Mouse (Mus musculus): ENCODE measurements around the gene Zbtb43. TPM values are rescaled to one million over a fixed set of nuclear protein-coding genes. Genes with fewer than 3 reads are reported as not detected.

Gene Zbtb43
- polyA plus RNA-seq (2021): 26.9 TPM

GRCm38 (mm10) chr2:33468466-33469097, at the start of gene Zbtb43:
Gene Zbtb43 (minus strand): TSS chr2:33468559.
- peaks cover 11% of the 10 kb centered on the region for H3K27me3 ChIP-seq
- ChIA-PET POLR2A (interaction anchor here (1.0 to 1.4 kb wide), 2 partner anchors 9 to 20 kb away, joined by 3 to 5 read pairs; no protein-coding TSS in a partner anchor), CTCF (interaction anchor here (0.8 kb wide), 1 partner anchor 91 kb away, joined by 3 read pairs; no protein-coding TSS in a partner anchor)
- ATAC-seq: peak; percentile 3
- TF ChIP-seq CTCF (IDR thresholded peaks at IDR 0.05): no peak
- peak; percentile 71 for DNase-seq (ENCODE audit: low read depth, low spot score)
- in situ Hi-C loops (cut with MboI; ENCODE audit: low pct_unique_long_range_greater_than_20kb): no loop called here

DNA sequence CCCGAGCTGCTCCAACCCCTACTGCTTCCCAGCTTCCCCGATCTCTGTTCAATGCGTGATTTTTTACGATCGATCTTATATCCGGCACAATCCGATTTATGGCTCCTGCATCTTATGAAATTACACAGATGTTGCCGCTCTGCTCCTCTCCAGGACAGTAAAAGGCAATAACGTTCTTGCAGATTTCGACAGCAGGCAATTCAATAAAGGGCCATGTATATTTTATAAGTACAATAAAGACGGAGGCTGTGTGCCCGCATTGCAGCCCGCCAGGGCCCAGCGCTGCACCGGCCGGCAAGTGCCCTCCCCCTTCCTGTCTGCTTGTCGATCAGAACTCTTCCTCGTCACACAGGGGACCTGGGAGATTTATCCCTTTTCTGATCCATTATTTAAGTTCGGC, 47.5 kb upstream of the Zbtb43 start:
- no peaks in the 10 kb centered on the region for H3K27me3 ChIP-seq
- in situ Hi-C loops (cut with MboI; ENCODE audit: low pct_unique_long_range_greater_than_20kb): no loop called here
- ChIA-PET CTCF (no interaction called here), POLR2A (no interaction called here)
- ATAC-seq (no peak), DNase-seq (ENCODE audit: low read depth, low spot score) (no peak)
- no peak for TF ChIP-seq CTCF (IDR thresholded peaks at IDR 0.05)

- in situ Hi-C loops (cut with MboI; ENCODE audit: low pct_unique_long_range_greater_than_20kb): no loop called here
- H3K27me3 ChIP-seq: no peaks in the 10 kb centered on the region
- ChIA-PET POLR2A (no interaction called here), CTCF (no interaction called here)
- ATAC-seq (no peak), DNase-seq (ENCODE audit: low read depth, low spot score) (no peak)
- TF ChIP-seq CTCF (IDR thresholded peaks at IDR 0.05): no peak
Measured at GRCm38 (mm10) chr2:33515431-33515830, 47.1 kb upstream of the Zbtb43 start.

DNA sequence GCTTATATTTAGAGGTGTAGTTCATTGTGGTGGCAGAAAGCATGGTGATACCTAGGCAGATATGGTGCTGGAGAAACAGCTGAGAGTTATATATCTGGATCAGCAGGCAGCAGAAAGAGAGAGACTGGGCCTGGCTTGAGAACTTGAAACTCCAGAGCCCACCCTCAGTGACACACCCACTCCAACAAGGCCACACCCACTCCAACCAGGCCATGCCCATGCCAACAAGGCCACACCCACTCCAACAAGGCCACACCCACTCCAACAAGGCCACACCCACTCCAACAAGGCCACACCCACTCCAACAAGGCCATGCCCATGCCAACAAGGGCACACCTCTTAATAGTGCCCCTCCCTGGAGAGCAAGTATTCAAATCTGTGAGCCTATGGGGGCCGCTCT, 42.4 kb upstream of the Zbtb43 start:
- CTCF ChIA-PET: interaction anchor here (2.2 kb wide), 1 partner anchor 21 kb away, joined by 5 read pairs; no protein-coding TSS in a partner anchor

DNA sequence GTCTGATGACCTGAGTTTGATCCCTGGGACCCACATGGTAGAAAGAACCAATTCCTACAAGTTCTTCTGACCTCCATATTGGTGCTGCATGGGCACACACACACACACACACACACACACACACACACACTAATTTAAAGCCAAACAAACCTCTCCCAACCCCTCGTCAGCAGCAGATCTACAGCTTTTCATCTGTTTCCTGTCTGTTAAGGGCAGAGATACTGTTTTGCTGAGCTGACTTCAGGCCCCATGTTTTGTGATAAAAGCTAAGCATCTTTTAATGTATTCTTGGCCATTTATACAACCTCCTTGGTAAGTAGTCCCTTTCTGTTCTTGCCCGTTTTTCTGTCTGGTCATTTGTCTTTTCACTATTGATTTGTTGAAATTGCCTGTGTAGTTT, 34.2 kb upstream of the Zbtb43 start:
- ChIA-PET CTCF (interaction anchor here (1.0 kb wide), 1 partner anchor 9 kb away, joined by 3 read pairs; no protein-coding TSS in a partner anchor), POLR2A (no interaction called here)
- in situ Hi-C loops (cut with MboI; ENCODE audit: low pct_unique_long_range_greater_than_20kb): no loop called here

More for the DNA sequence above, 42.4 kb upstream of the Zbtb43 start:
- no peaks in the 10 kb centered on the region for H3K27me3 ChIP-seq
- POLR2A ChIA-PET: interaction anchor here (1.1 kb wide), 1 partner anchor 20 kb away, joined by 3 read pairs; no protein-coding TSS in a partner anchor
- no peak for TF ChIP-seq CTCF (IDR thresholded peaks at IDR 0.05)
- DNase-seq (ENCODE audit: low read depth, low spot score) (no peak), ATAC-seq (no peak)
- in situ Hi-C loops (cut with MboI; ENCODE audit: low pct_unique_long_range_greater_than_20kb): no loop called here

GRCm38 (mm10) chr2:33498280-33498679, 29.9 kb upstream of the Zbtb43 start:
- CTCF ChIA-PET: interaction anchor here (0.9 to 3.5 kb wide), 5 partner anchors 12 to 61 kb away, joined by 3 to 11 read pairs (median 3); no protein-coding TSS in a partner anchor
- in situ Hi-C loops (cut with MboI; ENCODE audit: low pct_unique_long_range_greater_than_20kb): no loop called here
- TF ChIP-seq CTCF (IDR thresholded peaks at IDR 0.05): no peak
- H3K27me3 ChIP-seq: no peaks in the 10 kb centered on the region
- POLR2A ChIA-PET: interaction anchor here (0.6 kb wide), 1 partner anchor 152 kb away, joined by 3 read pairs; no protein-coding TSS in a partner anchor
- peak; percentile 51 for ATAC-seq
- peak; percentile 88 for DNase-seq (ENCODE audit: low read depth, low spot score)

More for the DNA sequence above, 34.2 kb upstream of the Zbtb43 start:
- no peak for TF ChIP-seq CTCF (IDR thresholded peaks at IDR 0.05)
- no peak for DNase-seq (ENCODE audit: low read depth, low spot score)
- no peak for ATAC-seq
- H3K27me3 ChIP-seq: no peaks in the 10 kb centered on the region

- ChIA-PET POLR2A (no interaction called here), CTCF (interaction anchor here (1.3 to 3.5 kb wide), 3 partner anchors 46 to 147 kb away, joined by 3 to 11 read pairs (median 3); no protein-coding TSS in a partner anchor)
- no peak for TF ChIP-seq CTCF (IDR thresholded peaks at IDR 0.05)
- in situ Hi-C loops (cut with MboI; ENCODE audit: low pct_unique_long_range_greater_than_20kb): no loop called here
- no peaks in the 10 kb centered on the region for H3K27me3 ChIP-seq
- ATAC-seq (no peak), DNase-seq (ENCODE audit: low read depth, low spot score) (no peak)
Measured at GRCm38 (mm10) chr2:33495654-33496053, 27.3 kb upstream of the Zbtb43 start.

- H3K27me3 ChIP-seq: no peaks in the 10 kb centered on the region
- in situ Hi-C loops (cut with MboI; ENCODE audit: low pct_unique_long_range_greater_than_20kb): loop anchor here (5.0 kb wide), 2 partner anchors 65 to 240 kb away; no protein-coding TSS in a partner anchor
- no peak for TF ChIP-seq CTCF (IDR thresholded peaks at IDR 0.05)
- ChIA-PET POLR2A (interaction anchor here (0.9 kb wide), 1 partner anchor 67 kb away, joined by 4 read pairs; no protein-coding TSS in a partner anchor), CTCF (interaction anchor here (3.7 kb wide), 1 partner anchor 50 kb away, joined by 18 read pairs; no protein-coding TSS in a partner anchor)
- no peak for ATAC-seq
- DNase-seq (ENCODE audit: low read depth, low spot score): no peak
Measured at GRCm38 (mm10) chr2:33492041-33492440, 23.7 kb upstream of the Zbtb43 start.

GRCm38 (mm10) chr2:33489565-33489964, 21.2 kb upstream of the Zbtb43 start:
- CTCF ChIA-PET: interaction anchor here (1.2 to 3.7 kb wide), 5 partner anchors 22 to 70 kb away, joined by 3 to 18 read pairs (median 5); no protein-coding TSS in a partner anchor
- H3K27me3 ChIP-seq: no peaks in the 10 kb centered on the region
- in situ Hi-C loops (cut with MboI; ENCODE audit: low pct_unique_long_range_greater_than_20kb): loop anchor here (5.0 kb wide), 1 partner anchor 158 kb away; no protein-coding TSS in a partner anchor
- POLR2A ChIA-PET: no interaction called here
- TF ChIP-seq CTCF (IDR thresholded peaks at IDR 0.05): peak; percentile 69
- ATAC-seq (no peak), DNase-seq (ENCODE audit: low read depth, low spot score) (no peak)

DNA sequence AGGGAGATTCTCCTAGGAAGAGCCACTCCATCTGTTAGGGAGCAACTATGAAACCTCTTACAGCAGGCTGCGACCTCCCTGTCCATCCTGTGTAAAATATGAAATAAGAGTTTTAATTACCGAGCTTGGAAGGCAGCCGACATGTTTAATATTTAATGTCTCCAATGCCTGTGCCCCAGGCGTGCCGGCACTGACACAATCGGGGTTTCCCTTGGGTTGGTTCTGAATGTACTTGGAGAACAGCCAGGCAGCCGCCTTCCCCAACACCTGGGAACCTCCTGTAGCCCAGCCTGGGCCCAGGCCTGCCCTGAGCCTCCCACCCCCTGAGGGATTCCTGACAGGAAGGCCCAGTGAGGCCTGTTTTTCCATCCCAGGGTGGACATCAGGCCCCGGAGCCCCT, 19.0 kb upstream of the Zbtb43 start:
- CTCF ChIA-PET: interaction anchor here (0.6 to 3.1 kb wide), 15 partner anchors 10 to 242 kb away, joined by 3 to 22 read pairs (median 4); no protein-coding TSS in a partner anchor

DNA sequence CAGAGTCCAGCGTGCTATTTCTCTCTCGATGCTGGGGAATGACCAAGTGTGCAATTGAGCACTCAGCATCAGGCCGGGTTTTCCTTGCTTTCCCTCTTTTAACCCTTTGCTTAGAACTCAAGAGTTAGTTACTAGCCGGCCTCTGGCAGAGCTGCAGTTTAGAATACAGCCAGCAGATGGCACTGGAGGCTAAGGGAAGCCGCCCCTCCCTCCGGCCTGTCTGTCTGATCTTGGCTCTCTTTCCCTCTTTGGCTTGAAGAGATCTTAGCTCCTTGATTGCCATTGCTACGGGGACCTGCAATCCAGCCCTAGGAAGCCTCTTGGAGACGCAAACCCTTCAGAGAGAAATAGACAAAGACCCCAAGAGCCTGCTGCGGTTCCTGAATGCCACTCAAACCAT, 18.5 kb upstream of the Zbtb43 start:
- TF ChIP-seq CTCF (IDR thresholded peaks at IDR 0.05): peak; percentile 97
- peak; percentile 37 for ATAC-seq
- peak; percentile 41 for DNase-seq (ENCODE audit: low read depth, low spot score)
- POLR2A ChIA-PET: no interaction called here
- H3K27me3 ChIP-seq: no peaks in the 10 kb centered on the region
- in situ Hi-C loops (cut with MboI; ENCODE audit: low pct_unique_long_range_greater_than_20kb): loop anchor here (5.0 kb wide), 1 partner anchor 160 kb away; no protein-coding TSS in a partner anchor
- CTCF ChIA-PET: interaction anchor here (0.6 to 3.1 kb wide), 16 partner anchors 10 to 243 kb away, joined by 3 to 22 read pairs (median 4); no protein-coding TSS in a partner anchor

More for the DNA sequence above, 19.0 kb upstream of the Zbtb43 start:
- in situ Hi-C loops (cut with MboI; ENCODE audit: low pct_unique_long_range_greater_than_20kb): loop anchor here (5.0 kb wide), 1 partner anchor 160 kb away; no protein-coding TSS in a partner anchor
- no peaks in the 10 kb centered on the region for H3K27me3 ChIP-seq
- POLR2A ChIA-PET: no interaction called here
- no peak for TF ChIP-seq CTCF (IDR thresholded peaks at IDR 0.05)
- peak; percentile 17 for ATAC-seq
- DNase-seq (ENCODE audit: low read depth, low spot score): peak; percentile 38
